Mouse (Mus musculus) macrophage (primary cell): ENCODE measurements around the gene Elovl2. TPM values are rescaled to one million over a fixed set of nuclear protein-coding genes. Genes with fewer than 3 reads are reported as not detected.

Experiments
- H3K27ac ChIP-seq: fragments of 350-480 bp; formaldehyde crosslinking; 2 replicates; pipeline ENCODE4 v1.9.0; 2021
- H3K36me3 ChIP-seq: fragments of 350-480 bp; formaldehyde crosslinking; 2 replicates; pipeline ENCODE4 v1.9.0; 2021; ENCODE audit errors: inconsistent target
- H3K4me3 ChIP-seq: fragments of 350-480 bp; formaldehyde crosslinking; 2 replicates; pipeline ENCODE4 v1.9.0; 2021; ENCODE audit errors: inconsistent target
- H3K79me2 ChIP-seq: fragments of 350-480 bp; formaldehyde crosslinking; 2 replicates; pipeline ENCODE4 v1.9.0; 2021; ENCODE audit errors: inconsistent target
- WGBS: methylation state at CpG from one replicate; pipeline ENCODE4 v1.1.7; 2026; ENCODE audit warnings: inconsistent platforms; ENCODE audit not compliant: missing documents; 5-methylcytosine and 5-hydroxymethylcytosine counted together
- polyA plus RNA-seq: library from polyadenylated mRNA; stranded (reverse); fragments of 250-400 nt; gene quantifications from 3 replicates; pipeline ENCODE4 v1.2.4, GENCODE M21; 2018; ENCODE audit warnings: inconsistent platforms

Elovl2 gene
- polyA plus RNA-seq, 1 experiment from 2014 or later = 0.03 TPM

DNA sequence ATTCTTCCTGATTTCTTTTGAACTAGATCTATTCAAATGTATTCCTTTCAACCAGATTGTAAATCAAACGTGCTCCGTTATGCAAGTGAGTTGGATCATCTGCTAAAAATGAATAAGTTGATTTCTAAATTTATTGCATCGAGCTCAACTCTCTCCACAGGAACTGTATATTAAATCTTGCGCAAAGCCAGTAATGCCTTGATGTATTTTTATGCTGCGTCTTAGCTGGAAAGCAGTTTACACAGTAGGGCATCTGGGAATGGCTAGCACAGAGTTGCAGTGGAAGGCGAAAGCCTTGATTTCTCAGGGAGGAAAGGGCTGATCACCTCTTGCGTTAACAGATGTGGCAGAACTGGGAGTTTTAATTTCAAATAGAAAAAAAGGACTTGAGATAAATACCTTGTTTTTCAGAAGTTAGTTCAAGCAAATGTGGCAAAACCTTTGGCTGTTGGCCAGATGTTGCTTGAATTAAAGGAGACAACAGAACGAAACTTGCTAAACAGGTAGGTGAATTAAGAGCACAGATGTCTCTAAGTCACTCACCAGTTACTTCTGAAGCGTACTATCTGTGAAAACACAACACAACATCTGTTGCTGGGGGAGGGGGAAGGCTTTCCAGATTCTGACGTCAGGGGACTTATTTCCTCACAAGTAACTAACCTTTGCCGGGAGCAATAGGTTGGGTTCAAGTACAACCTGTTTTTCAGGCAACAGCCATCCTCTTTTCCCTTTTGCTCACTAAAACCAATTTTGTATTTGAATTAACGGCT, 28.7 kb upstream of the Elovl2 start:
- peak overlapping the region; percentile 49 for H3K4me3 ChIP-seq
- WGBS = 44% methylated on average over 12 of the region's 12 CpGs
- H3K36me3 ChIP-seq = no peaks in the 10 kb centered on the region
- H3K27ac ChIP-seq = peak overlapping the region; percentile 19
- H3K79me2 ChIP-seq = peaks cover 9% of the 10 kb centered on the region; the same call in 1 of the 2 replicates

DNA sequence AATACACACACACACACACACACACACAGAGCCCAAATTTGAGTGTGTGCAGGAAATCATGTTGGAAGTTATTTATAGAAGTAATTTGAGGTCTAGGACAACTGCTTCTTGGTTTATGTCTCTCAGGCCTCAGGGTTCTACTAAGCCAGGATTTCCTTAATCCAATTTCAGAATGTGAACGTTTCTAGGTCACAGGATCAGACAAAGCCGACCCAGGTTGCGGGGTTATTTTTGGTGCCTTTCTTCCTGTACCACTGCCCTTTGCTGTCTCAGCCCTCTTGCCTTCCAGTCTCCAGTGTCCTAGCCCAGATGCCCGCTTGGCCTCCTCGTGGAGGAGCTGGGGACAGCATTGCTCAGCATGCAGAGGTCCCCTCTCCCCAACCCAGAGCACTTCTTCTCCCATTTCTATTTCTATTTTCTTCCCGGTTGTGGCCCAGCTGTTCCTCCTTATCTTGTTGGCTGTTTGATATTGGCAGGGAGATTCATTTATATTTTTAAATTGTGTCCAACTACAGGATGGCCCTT, 24.2 kb upstream of the Elovl2 start:
- H3K4me3 ChIP-seq = no peak overlapping the region
- no peaks in the 10 kb centered on the region for H3K79me2 ChIP-seq
- H3K36me3 ChIP-seq = no peaks in the 10 kb centered on the region
- 29% methylated on average over 6 of the region's 6 CpGs for WGBS
- no peak overlapping the region for H3K27ac ChIP-seq

- Histone ChIP-seq H3K27ac (no peak overlapping the region), H3K4me3 (no peak overlapping the region), H3K36me3 (no peaks in the 10 kb centered on the region), H3K79me2 (no peaks in the 10 kb centered on the region)
- 7% methylated on average over 2 of the region's 2 CpGs for WGBS
These were observed 21.4 kb upstream of the Elovl2 start for GRCm38 (mm10) chr13:41241557-41241956.

DNA sequence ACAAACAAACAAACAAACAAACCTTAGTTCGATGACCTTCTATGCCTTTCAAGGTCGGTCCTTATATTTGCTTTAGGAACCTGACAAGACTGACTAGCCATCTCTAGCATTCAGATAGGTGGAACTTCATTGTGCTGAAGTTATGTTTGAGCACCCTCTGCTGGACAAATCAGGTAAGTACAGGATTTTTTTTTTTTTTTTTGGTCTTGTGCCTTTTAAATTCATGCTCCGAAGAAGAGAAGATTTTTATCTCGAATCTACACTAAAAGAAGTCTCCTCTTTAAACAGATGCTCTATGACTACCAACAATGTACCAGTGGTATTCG, 18.6 kb upstream of the Elovl2 start:
- no peak overlapping the region for H3K27ac ChIP-seq
- no peaks in the 10 kb centered on the region for H3K79me2 ChIP-seq
- no peak overlapping the region for H3K4me3 ChIP-seq
- 6% methylated on average over 5 of the region's 5 CpGs for WGBS
- no peaks in the 10 kb centered on the region for H3K36me3 ChIP-seq

DNA sequence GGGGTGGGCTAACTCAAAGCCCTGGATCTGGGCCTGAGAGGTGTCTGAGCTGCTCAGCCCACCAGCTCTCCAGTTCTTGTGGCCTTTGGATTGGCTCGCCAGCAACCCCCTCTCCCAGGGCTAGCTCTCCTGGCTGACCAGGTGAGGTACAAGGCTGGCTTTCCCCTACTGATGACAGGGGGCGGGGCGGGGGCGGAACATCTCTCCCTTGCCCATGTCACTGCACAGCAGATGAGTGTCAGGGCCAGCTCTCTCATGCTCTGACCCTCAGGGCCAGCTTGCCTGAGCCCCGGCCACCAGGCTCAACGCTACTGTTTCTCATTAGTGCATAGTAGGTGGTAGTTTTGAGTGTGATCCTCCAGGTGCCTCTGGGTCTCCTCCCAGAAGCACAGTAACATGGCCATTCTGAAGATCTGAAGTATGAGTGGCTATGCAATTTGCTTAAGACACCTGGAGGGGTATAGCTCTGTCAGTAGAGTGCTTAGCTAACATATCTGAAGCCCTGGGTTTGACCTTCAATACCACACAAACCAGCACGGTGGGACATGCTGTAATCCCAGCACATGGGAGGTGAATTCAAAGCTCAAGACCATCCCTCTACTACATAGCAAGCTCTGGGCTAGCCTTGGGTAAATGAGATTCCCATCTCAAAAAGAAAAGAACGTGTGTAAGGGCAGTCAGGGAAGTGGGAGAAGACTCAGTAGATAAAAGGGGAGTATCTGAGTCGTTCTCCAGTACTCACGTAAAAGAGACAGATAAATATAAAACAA, 18.0 kb upstream of the Elovl2 start:
- H3K79me2 ChIP-seq = no peaks in the 10 kb centered on the region
- no peak overlapping the region for H3K4me3 ChIP-seq
- WGBS = 81% methylated on average over 10 of the region's 10 CpGs
- no peaks in the 10 kb centered on the region for H3K36me3 ChIP-seq
- H3K27ac ChIP-seq = no peak overlapping the region

DNA sequence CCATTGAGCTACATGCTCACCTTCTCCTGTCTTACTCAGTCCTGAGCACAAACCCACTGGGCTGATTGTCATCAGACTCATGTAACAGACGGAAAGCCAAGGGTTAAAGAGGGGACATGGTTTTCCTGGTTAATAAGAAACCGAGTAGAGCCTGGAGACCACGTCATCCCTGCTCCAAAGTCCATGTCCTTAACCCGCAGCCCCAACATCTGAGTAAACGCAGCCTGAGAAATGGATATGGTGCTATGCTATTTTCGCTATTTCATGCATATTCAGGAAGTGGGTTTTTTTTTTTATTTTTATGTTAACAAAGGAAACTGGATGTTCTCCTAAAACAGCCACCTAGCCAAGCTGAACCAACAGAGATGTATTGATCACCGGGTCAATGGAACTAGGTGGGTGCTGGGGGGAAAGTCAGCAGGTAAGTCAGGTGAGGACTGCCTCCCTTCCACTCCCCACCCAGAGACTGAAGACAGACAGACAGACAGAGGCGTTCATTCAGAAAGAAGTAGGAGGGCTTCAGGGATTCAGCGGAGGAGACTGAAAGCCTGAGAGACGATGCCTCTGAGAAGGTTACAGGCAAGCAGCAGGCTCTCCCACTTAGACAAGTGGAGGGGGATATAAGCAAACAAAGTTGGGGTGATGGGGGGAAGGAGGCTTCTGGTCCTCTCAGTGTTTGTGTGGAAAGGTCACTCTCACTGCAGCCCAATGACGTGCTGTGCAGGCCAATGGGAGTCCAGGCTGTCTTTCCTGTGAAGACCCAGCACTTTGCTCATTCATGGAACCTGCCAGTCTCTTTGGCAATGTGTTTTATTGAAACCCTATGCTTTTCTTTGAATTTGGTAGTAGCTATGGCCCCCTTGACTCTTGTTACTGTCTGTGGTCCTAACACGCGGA, 15.9 kb upstream of the Elovl2 start:
- Histone ChIP-seq H3K27ac (no peak overlapping the region), H3K4me3 (no peak overlapping the region), H3K79me2 (no peaks in the 10 kb centered on the region), H3K36me3 (no peaks in the 10 kb centered on the region)
- WGBS = 48% methylated on average over 13 of the region's 13 CpGs

DNA sequence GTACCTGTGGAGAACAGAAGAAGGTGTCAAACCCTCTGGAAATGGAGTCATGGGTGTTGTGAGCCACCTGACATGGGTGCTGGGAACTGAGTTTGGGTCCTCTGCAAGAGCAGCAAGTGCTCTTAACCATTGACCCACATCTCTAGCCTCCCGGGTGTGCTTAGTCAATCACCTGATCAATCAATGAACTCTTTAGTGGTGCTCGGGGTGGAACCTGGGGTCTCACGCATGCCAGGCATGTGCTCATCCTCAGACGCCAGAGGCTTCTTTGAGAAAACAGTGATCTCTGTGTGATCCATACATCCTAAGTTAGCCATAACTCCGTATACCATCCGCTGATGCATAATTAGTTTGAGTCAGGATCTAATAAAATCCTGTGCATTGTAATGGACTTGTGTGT, 15.0 kb upstream of the Elovl2 start:
- Histone ChIP-seq H3K4me3 (no peak overlapping the region), H3K27ac (no peak overlapping the region), H3K36me3 (no peaks in the 10 kb centered on the region), H3K79me2 (no peaks in the 10 kb centered on the region)
- 92% methylated on average over 6 of the region's 6 CpGs for WGBS

DNA sequence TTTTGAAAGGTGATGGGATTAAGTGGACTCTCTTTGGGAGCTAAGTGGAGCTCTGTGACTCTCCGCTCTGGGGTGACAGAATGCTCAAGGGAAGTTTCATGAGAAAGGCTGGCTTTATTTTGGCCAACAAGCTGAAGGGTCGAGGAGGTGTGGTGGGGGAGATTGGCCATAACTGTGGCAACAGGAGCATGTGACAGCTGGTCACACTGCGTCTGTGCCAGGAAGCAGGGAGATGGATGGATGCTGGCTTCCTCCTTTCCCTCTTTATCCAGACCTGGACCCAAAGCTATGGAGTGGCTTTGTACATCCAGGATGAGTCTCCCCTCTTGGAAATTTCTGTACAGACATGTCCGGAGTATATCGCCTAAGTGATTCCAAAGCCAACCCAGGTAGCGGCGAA, 13.0 kb upstream of the Elovl2 start:
- Histone ChIP-seq H3K27ac (no peak overlapping the region), H3K36me3 (no peaks in the 10 kb centered on the region), H3K4me3 (no peak overlapping the region), H3K79me2 (no peaks in the 10 kb centered on the region)
- 95% methylated on average over 7 of the region's 7 CpGs for WGBS

DNA sequence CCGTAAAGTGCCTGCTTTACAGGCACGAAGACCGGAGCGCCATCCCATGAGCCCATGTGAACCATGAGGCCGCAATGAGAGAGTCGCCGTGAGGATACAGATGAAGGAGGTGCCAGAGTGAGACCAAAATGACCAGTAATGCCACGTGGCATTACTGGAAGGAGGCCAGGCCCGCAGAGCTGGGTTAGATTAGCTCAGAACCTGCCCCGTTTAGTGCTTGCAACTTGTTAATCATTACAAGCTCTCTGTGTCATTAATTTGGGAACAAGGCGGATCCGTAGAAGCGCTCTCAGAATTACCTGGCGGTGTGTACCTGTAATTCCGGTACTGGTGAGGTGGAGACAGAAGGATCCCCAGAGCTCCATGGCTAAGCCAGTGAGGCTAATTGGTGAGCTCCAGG, 12.0 kb upstream of the Elovl2 start:
- no peak overlapping the region for H3K27ac ChIP-seq
- H3K36me3 ChIP-seq = no peaks in the 10 kb centered on the region
- H3K4me3 ChIP-seq = no peak overlapping the region
- WGBS = 98% methylated on average over 12 of the region's 15 CpGs
- H3K79me2 ChIP-seq = no peaks in the 10 kb centered on the region

- Histone ChIP-seq H3K36me3 (no peaks in the 10 kb centered on the region), H3K79me2 (no peaks in the 10 kb centered on the region), H3K4me3 (no peak overlapping the region), H3K27ac (no peak overlapping the region)
- 97% methylated on average over 11 of the region's 12 CpGs for WGBS
These were observed 11.3 kb upstream of the Elovl2 start for GRCm38 (mm10) chr13:41231389-41231983.

- 8% methylated on average over 4 of the region's 5 CpGs for WGBS
- Histone ChIP-seq H3K36me3 (no peaks in the 10 kb centered on the region), H3K27ac (peak overlapping the region; percentile 49), H3K4me3 (no peak overlapping the region), H3K79me2 (no peaks in the 10 kb centered on the region)
These were observed 10.1 kb upstream of the Elovl2 start for GRCm38 (mm10) chr13:41230256-41230655.

DNA sequence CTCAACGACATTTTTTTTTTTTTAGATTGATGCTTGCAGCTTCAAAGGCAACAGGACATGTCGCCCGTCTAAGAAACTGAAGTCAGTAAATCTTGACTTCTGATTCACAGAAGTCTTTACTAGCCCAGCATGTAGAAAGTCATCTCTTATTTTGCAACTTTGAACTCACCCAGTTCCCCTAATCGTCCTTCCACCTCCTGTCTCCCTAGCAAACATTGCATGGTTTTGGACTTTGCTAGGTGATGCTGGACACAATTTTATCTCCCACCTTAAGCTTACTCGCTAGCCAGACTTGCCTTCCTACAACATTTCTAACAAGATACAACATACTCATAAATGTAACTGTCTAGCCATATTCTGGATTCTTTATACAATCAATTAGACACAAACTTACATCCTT, 7.9 kb upstream of the Elovl2 start:
- Histone ChIP-seq H3K36me3 (no peaks in the 10 kb centered on the region), H3K79me2 (no peaks in the 10 kb centered on the region), H3K4me3 (no peak overlapping the region), H3K27ac (no peak overlapping the region)
- 70% methylated on average over 5 of the region's 5 CpGs for WGBS

DNA sequence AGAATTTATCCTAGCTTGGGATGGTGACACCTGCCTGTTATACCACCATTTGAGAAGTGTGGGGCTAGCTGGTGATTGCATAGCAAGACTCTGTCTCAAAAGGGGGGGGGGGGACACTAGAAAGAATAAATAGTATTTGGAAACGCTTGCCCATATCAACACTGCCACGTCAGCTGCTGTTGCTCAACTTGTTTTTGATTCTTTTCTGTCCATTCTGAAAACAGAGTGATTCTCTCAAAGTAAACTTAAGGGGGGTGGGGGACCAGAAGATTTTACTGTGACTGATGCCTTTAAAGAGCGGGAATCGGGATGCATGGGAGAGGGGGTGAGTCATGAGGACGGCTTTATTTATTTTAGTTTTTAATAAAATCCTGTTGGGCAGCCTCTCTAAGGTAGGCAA, 6.3 kb upstream of the Elovl2 start:
- H3K79me2 ChIP-seq = no peaks in the 10 kb centered on the region
- H3K4me3 ChIP-seq = no peak overlapping the region
- 78% methylated on average over 5 of the region's 5 CpGs for WGBS
- no peaks in the 10 kb centered on the region for H3K36me3 ChIP-seq
- no peak overlapping the region for H3K27ac ChIP-seq

DNA sequence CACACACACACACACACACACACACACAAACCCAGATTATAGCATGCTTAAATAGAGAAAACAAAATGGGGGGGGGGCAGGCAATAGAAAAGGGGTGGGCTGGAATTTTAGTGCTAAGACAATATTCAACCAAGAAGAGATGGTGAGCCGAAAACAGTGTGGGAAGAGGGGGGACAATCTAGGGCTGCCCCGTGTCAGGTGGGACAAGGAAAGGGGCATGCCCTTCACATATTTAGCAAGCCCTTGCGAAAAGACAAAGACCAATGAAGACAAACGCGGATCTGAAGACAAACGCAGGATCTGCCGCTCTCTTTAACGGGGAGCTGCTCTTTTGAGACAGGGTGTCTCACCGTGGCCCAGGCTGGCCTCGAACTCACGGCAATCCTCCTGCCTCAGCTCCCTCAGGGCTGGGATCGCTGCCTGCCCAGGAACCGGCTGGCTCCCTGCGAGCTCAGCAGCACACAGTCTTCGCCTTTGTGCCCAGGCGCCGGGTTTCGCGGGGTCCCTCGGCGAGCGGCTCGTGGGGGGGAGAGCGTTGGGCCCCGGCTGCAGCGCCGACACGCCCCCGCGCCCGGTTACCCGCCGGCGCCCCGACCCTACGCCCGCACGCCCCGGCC, 410 bp downstream of the Elovl2 start:
- 8% methylated on average over 36 of the region's 39 CpGs for WGBS
- Histone ChIP-seq H3K79me2 (no peaks in the 10 kb centered on the region), H3K36me3 (no peaks in the 10 kb centered on the region), H3K4me3 (no peak overlapping the region), H3K27ac (no peak overlapping the region)
